Mouse (Mus musculus): Measurements from ENCODE around the gene Rnf220.

DNA sequence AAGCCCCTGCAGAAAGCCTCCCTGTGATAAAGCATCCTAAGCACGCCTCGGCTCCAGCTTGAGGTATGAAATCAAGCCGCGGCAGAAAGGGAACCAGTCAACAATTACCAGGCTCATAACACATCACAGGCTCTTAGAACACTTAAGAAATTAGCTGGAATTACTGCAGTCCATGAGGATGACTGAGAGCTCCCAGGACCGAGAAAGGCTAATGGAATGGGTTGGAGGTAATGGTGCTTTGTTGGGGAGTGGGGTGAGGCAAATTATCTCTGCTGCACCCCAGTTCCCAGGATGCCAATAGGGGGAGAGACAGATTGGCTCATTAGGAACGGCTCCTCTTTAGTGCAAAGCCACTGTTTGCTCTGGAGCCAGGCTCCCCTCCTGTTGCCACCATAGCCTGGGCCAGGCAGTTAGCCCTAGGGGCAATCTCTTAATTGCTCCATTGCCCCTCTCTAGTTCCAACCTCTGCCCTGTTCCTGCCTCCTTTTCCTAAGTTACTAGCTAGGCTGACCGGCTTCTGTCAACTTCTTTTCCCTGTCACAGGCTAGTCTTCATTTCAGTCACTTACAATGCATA is 262.6 kb downstream of the Rnf220 start:
- no peak for TF ChIP-seq UBTF (IDR thresholded peaks at IDR 0.05; ENCODE audit: low read depth, low read length)
- TF ChIP-seq EP300 (IDR thresholded peaks at IDR 0.05; ENCODE audit: low read length), result no peak
- TF ChIP-seq E2F4 (IDR thresholded peaks at IDR 0.05; ENCODE audit: insufficient replicate concordance, low read depth, low read length), result no peak
- no peak for TF ChIP-seq POLR2AphosphoS2 (IDR thresholded peaks at IDR 0.05; ENCODE audit: low read depth, low read length)
- TF ChIP-seq POLR2A (IDR thresholded peaks at IDR 0.05; ENCODE audit: low read depth, low read length), result no peak
- TF ChIP-seq USF2 (conservative IDR thresholded peaks at IDR 0.05; ENCODE audit: low read depth, low read length), result no peak
- no peak for TF ChIP-seq ZNF384 (IDR thresholded peaks at IDR 0.05; ENCODE audit: low read depth, low read length)
- no peak for TF ChIP-seq MAFK (IDR thresholded peaks at IDR 0.05; ENCODE audit: insufficient replicate concordance, low read length)
- no peak for TF ChIP-seq CTCF (conservative IDR thresholded peaks at IDR 0.05 in 1 of 2, IDR thresholded peaks at IDR 0.05 in 1 of 2; ENCODE audit: low read depth in 2 of 2, low read length in 2 of 2)
- TF ChIP-seq MXI1 (IDR thresholded peaks at IDR 0.05; ENCODE audit: low read depth, low read length), result no peak
- TF ChIP-seq TCF12 (IDR thresholded peaks at IDR 0.05; ENCODE audit: low read depth, low read length), result no peak
- no peak for TF ChIP-seq NELFE (IDR thresholded peaks at IDR 0.05; ENCODE audit: low read depth, low read length)
- TF ChIP-seq RAD21 (IDR thresholded peaks at IDR 0.05; ENCODE audit: low read depth, low read length), result no peak

Data from CH12.LX (cell line).